Mouse (Mus musculus) embryonic facial prominence, embryonic 15.5 days (tissue): Measurements from ENCODE around the gene Plrg1. TPM values are rescaled to one million over a fixed set of nuclear protein-coding genes. Genes with fewer than 3 reads are reported as not detected.

Source experiments
- ATAC-seq: fragments of 200-750 bp; cut with Nextera tagmentation; 2 replicates; pipeline ENCODE4 v1.8.0; 2017; ENCODE audit warnings: low read depth, moderate TSS enrichment; ENCODE audit not compliant: insufficient number of reproducible peaks, low FRiP score, low TSS enrichment
- H3K27ac ChIP-seq: fragments of 300-500 bp; sonication (generic); replicated peaks from 2 replicates; pipeline ENCODE4 v1.5.1; 2015; ENCODE audit warnings: mild to moderate bottlenecking, inconsistent platforms
- H3K27me3 ChIP-seq: fragments of 300-500 bp; sonication (generic); 2 replicates; pipeline ENCODE4 v1.6.1; 2015; ENCODE audit warnings: inconsistent platforms
- H3K36me3 ChIP-seq: fragments of 300-500 bp; sonication (generic); 2 replicates; pipeline ENCODE4 v1.6.1; 2015; ENCODE audit warnings: mild to moderate bottlenecking, inconsistent platforms
- H3K4me1 ChIP-seq: fragments of 300-500 bp; sonication (generic); 2 replicates; pipeline ENCODE4 v1.6.1; 2015; ENCODE audit warnings: inconsistent platforms
- H3K4me2 ChIP-seq: fragments of 300-500 bp; sonication (generic); replicated peaks from 2 replicates; pipeline ENCODE4 v1.6.1; 2015; ENCODE audit warnings: mild to moderate bottlenecking, inconsistent platforms
- H3K4me3 ChIP-seq: fragments of 300-500 bp; sonication (generic); replicated peaks from 2 replicates; pipeline ENCODE4 v1.5.1; 2015; ENCODE audit warnings: mild to moderate bottlenecking, inconsistent platforms
- H3K9ac ChIP-seq: fragments of 300-500 bp; sonication (generic); 2 replicates; pipeline ENCODE4 v1.6.1; 2015; ENCODE audit warnings: inconsistent platforms
- H3K9me3 ChIP-seq: fragments of 300-500 bp; sonication (generic); replicated peaks from 2 replicates; pipeline ENCODE4 v1.6.1; 2016; ENCODE audit warnings: inconsistent platforms
- WGBS: fragments of 180-500 bp; shearing (Covaris S2); methylation state at CpG from one replicate; pipeline ENCODE4 v1.1.7; 2015; 5-methylcytosine and 5-hydroxymethylcytosine counted together
- polyA plus RNA-seq: library from polyadenylated mRNA; unstranded; fragments of >200 nt; fragmentation: Nextera tagmentation; extraction: Ambion mirVana; gene quantifications from 2 replicates; pipeline ENCODE4 v1.2.1, GENCODE M21; 2015

The Plrg1 gene
- polyA plus RNA-seq, 1 experiment from 2014 or later, result 94.3 TPM

GRCm38 (mm10) chr3:83025475-83026301 lies 29.6 kb upstream of the Plrg1 start, which contains the start of gene Fga:
Gene Fga, plus strand, starts transcription at chr3:83026076.
- no peak for ATAC-seq
- 73% methylated on average over 9 of the region's 9 CpGs for WGBS
- Histone ChIP-seq H3K27me3 (no peaks in the 10 kb centered on the region), H3K4me2 (no peak within 1 kb of the TSS), H3K4me3 (no peak within 1 kb of the TSS), H3K4me1 (no peaks in the 10 kb centered on the region), H3K9ac (no peak within 1 kb of the TSS), H3K27ac (no peak within 1 kb of the TSS), H3K9me3 (no peaks in the 10 kb centered on the region), H3K36me3 (no peaks in the 10 kb centered on the region)

- 83% methylated on average over 9 of the region's 9 CpGs for WGBS
- Histone ChIP-seq H3K4me2 (no peak overlapping the region), H3K9ac (no peak overlapping the region), H3K4me1 (no peaks in the 10 kb centered on the region), H3K36me3 (no peaks in the 10 kb centered on the region), H3K27ac (no peak overlapping the region), H3K27me3 (no peaks in the 10 kb centered on the region), H3K9me3 (no peaks in the 10 kb centered on the region), H3K4me3 (no peak overlapping the region)
- ATAC-seq, result no peak
These were observed 27.6 kb upstream of the Plrg1 start for GRCm38 (mm10) chr3:83027546-83028251.

GRCm38 (mm10) chr3:83030331-83030730 lies 25.0 kb upstream of the Plrg1 start:
- H3K9ac ChIP-seq, result no peak overlapping the region
- H3K4me3 ChIP-seq, result no peak overlapping the region
- no peaks in the 10 kb centered on the region for H3K27me3 ChIP-seq
- H3K9me3 ChIP-seq, result no peaks in the 10 kb centered on the region
- H3K27ac ChIP-seq, result no peak overlapping the region
- H3K4me1 ChIP-seq, result no peaks in the 10 kb centered on the region
- H3K4me2 ChIP-seq, result no peak overlapping the region
- WGBS, result 84% methylated on average over 4 of the region's 4 CpGs
- no peaks in the 10 kb centered on the region for H3K36me3 ChIP-seq
- ATAC-seq, result no peak

DNA sequence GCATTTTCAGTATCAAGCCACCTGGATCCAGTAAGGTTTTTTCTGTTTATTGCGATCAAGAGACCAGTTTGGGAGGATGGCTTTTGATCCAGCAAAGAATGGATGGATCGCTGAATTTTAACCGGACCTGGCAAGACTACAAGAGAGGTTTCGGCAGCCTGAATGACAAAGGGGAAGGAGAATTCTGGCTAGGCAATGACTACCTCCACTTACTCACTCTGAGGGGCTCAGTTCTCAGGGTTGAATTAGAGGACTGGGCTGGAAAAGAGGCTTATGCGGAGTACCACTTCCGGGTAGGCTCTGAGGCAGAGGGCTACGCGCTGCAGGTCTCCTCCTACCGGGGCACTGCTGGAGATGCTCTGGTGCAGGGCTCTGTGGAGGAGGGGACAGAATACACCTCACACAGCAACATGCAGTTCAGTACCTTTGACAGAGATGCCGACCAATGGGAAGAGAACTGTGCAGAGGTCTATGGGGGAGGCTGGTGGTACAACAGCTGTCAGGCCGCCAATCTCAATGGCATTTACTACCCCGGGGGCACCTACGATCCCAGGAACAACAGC lies 22.5 kb upstream of the Plrg1 start:
- Histone ChIP-seq H3K4me3 (no peak overlapping the region), H3K36me3 (no peaks in the 10 kb centered on the region), H3K4me2 (peak overlapping the region; percentile 34)

DNA sequence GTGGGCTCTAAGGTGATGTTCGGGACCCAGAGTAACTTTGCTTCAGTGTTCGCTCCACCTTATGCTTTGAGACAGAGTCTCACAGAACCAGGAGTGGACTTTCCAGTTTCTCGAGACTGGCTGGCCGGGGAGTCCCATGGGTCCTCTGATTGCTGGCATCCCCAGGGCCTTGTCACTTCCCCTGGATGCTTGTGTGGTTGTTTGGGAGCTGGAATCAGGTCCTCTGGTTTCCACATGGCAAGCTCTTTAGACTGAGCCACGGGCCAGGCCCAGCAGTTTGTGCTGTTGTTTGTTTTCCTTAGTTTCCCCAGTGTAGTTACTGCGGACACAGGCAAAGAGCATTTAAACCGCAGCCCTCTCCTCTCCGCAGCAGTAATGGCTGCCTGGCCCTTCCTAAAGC lies 21.5 kb upstream of the Plrg1 start:
- Histone ChIP-seq H3K4me2 (no peak overlapping the region), H3K36me3 (no peaks in the 10 kb centered on the region), H3K4me3 (no peak overlapping the region), H3K27ac (no peak overlapping the region), H3K9me3 (no peaks in the 10 kb centered on the region), H3K4me1 (no peaks in the 10 kb centered on the region), H3K27me3 (no peaks in the 10 kb centered on the region), H3K9ac (no peak overlapping the region)
- ATAC-seq, result no peak
- WGBS, result 70% methylated on average over 8 of the region's 8 CpGs

More for the DNA sequence above, 22.5 kb upstream of the Plrg1 start:
- no peaks in the 10 kb centered on the region for H3K4me1 ChIP-seq
- no peak for ATAC-seq
- H3K27me3 ChIP-seq, result no peaks in the 10 kb centered on the region
- H3K9ac ChIP-seq, result no peak overlapping the region
- no peak overlapping the region for H3K27ac ChIP-seq
- no peaks in the 10 kb centered on the region for H3K9me3 ChIP-seq
- WGBS, result 41% methylated on average over 13 of the region's 13 CpGs

DNA sequence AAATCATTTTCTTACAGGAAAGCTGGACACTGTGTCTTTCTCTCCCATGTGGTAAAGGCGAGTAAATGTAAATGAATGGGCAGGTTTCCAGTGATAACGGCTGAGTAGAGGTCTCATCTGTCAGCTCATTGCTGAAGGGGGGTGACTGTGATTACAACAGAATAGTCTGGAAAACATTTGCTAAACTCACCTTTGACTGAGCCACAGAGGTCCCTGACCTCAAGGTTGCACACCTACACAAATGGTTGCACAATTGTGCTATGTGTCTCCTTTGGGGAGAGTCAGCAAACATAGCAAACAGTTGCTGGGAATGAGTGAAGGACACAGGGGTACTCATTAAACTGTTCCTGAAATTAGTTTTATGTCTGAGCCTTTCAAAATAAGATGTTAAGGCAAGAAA lies 16.5 kb upstream of the Plrg1 start:
- no peak for ATAC-seq
- Histone ChIP-seq H3K36me3 (no peaks in the 10 kb centered on the region), H3K9ac (no peak overlapping the region), H3K4me1 (no peaks in the 10 kb centered on the region), H3K9me3 (no peaks in the 10 kb centered on the region), H3K27me3 (no peaks in the 10 kb centered on the region), H3K27ac (no peak overlapping the region), H3K4me2 (no peak overlapping the region), H3K4me3 (no peak overlapping the region)
- WGBS, result 70% methylated on average over 2 of the region's 2 CpGs

DNA sequence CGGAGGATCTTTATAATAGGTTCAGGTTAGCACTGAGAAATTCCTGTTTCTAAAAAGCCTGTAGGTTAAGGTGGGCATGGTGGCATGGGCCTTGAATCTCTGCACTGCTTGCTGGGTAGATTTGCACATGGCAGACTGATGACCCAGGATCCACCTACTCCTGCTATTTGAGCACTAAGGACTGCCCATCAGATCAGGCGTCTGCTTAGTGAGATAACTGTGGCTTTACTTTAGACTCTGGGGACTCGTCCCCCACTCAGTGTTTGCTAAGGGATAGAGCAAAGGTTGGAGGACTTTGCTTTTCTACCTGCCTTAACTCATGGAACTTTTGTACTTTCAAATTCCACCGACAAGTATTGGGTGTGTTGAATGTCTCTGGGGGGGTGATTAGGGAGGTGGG lies 15.7 kb upstream of the Plrg1 start:
- WGBS, result 61% methylated on average over 4 of the region's 4 CpGs
- no peaks in the 10 kb centered on the region for H3K36me3 ChIP-seq
- no peak overlapping the region for H3K27ac ChIP-seq
- no peaks in the 10 kb centered on the region for H3K4me1 ChIP-seq
- ATAC-seq, result no peak
- no peak overlapping the region for H3K9ac ChIP-seq
- H3K9me3 ChIP-seq, result no peaks in the 10 kb centered on the region
- no peak overlapping the region for H3K4me2 ChIP-seq
- H3K27me3 ChIP-seq, result no peaks in the 10 kb centered on the region
- no peak overlapping the region for H3K4me3 ChIP-seq

DNA sequence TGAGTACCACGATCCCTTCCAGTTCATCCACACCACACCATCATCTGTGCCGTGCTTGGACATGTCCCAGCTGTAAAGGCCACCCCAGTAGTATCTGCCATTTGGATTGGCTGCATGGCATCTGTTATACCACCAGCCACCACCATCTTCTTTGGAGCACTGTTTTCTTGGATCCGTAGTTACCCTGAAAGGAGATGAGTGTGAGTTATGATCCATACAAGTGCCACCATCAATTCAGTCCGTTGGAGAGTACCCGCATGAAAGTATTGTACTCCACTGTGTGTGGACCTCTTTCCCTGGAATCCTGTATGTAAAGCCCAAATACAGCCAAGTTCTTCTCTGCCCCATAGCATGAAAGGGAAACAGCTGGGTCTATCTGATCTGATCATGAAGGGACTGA lies 12.9 kb upstream of the Plrg1 start:
- H3K4me2 ChIP-seq, result no peak overlapping the region
- H3K27me3 ChIP-seq, result no peaks in the 10 kb centered on the region
- ATAC-seq, result no peak
- no peaks in the 10 kb centered on the region for H3K9me3 ChIP-seq
- no peak overlapping the region for H3K4me3 ChIP-seq
- 85% methylated on average over 5 of the region's 5 CpGs for WGBS
- no peaks in the 10 kb centered on the region for H3K4me1 ChIP-seq
- no peak overlapping the region for H3K9ac ChIP-seq
- no peaks in the 10 kb centered on the region for H3K36me3 ChIP-seq
- H3K27ac ChIP-seq, result no peak overlapping the region

DNA sequence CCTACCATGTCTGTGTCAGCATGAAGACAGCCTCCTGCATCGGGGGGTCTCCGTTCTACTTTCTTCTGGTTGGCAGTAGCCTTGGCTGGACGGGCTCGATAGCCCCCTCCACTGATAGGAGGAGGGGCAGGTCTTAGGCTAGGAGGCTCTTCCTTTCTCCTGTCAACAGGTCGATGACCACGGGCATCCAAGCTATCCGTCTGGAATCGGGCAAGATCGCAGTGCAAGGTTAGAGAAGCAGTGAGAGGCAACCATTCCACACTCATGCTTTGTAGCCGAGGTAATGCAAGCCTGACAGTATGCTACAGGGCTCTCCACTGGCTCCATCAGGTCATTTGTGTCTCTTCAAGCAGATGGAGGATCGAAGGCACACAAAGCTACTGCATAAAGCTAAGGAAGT lies 8.7 kb upstream of the Plrg1 start:
- Histone ChIP-seq H3K27me3 (no peaks in the 10 kb centered on the region), H3K27ac (no peak overlapping the region), H3K36me3 (no peaks in the 10 kb centered on the region), H3K9ac (no peak overlapping the region), H3K4me1 (no peaks in the 10 kb centered on the region), H3K4me3 (no peak overlapping the region), H3K4me2 (no peak overlapping the region), H3K9me3 (no peaks in the 10 kb centered on the region)
- 81% methylated on average over 11 of the region's 11 CpGs for WGBS
- ATAC-seq, result no peak

DNA sequence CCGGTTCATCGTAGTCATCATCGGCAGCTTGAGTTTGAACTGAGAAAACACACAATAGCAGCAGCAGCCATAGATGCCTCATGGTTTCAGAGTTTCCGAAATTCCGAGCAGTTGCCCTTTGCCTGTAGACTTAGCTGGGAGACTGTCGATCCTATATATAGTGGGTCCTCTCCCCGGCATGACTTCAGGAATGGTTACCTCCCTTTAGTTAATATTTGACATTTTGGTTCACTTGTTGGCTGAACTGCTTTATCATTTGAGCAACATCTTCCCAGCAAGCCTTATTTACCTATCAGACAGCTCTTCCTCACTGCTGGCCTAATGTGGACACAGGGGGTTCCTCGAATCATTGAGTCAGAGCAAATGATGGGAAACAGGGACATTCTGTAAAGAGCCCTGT lies 5.6 kb upstream of the Plrg1 start, which contains the start of gene Fgb:
Fgb (minus strand) TSS at position 184 of the 400 bp plus-strand sequence.
- Histone ChIP-seq H3K36me3 (no peaks in the 10 kb centered on the region), H3K9ac (no peak within 1 kb of the TSS), H3K27me3 (no peaks in the 10 kb centered on the region), H3K4me3 (no peak within 1 kb of the TSS), H3K4me1 (no peaks in the 10 kb centered on the region), H3K27ac (no peak within 1 kb of the TSS), H3K9me3 (no peaks in the 10 kb centered on the region), H3K4me2 (no peak within 1 kb of the TSS)
- WGBS, result 88% methylated on average over 8 of the region's 8 CpGs
- no peak for ATAC-seq

DNA sequence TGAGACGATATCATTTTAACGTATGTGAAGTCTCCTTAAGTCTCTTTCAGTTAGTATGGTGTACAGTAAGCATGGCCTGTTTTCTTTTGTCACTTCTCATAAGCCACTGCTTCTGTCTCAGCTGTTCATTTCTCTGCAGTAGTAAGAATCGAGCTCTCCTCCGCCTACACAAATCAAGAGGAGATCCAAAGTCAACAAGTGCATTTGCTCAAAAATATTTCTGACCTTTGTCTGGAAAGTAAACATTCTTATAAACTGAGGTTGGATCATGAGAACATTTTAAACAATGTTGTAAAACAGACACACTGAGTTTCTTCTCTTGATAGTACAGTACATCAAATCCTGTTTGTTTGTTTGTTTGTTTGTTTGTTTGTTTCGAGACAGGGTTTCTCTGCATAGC lies 4.7 kb upstream of the Plrg1 start:
- Histone ChIP-seq H3K9me3 (no peaks in the 10 kb centered on the region), H3K9ac (no peak overlapping the region), H3K4me2 (no peak overlapping the region), H3K4me3 (no peak overlapping the region), H3K27ac (no peak overlapping the region), H3K27me3 (no peaks in the 10 kb centered on the region), H3K36me3 (no peaks in the 10 kb centered on the region), H3K4me1 (no peaks in the 10 kb centered on the region)
- ATAC-seq, result no peak
- 71% methylated on average over 5 of the region's 5 CpGs for WGBS
